Mouse (Mus musculus) common myeloid progenitor, adult 5-6 weeks (primary cell): ENCODE measurements around the gene Mief1. TPM values are rescaled to one million over a fixed set of nuclear protein-coding genes. Genes with fewer than 3 reads are reported as not detected.

ENCODE experiments used
- ATAC-seq: replicated peaks from 2 replicates; pipeline ENCODE4 v1.8.0; 2016; ENCODE audit warnings: low read depth, mild to moderate bottlenecking, moderate TSS enrichment, inconsistent platforms; ENCODE audit not compliant: poor library complexity, severe bottlenecking
- total RNA-seq: library from RNA; stranded (forward); fragments of 200-1000, 187-1606 nt; gene quantifications from 2 replicates; pipeline ENCODE4 v1.2.3, GENCODE M21; 2017

Mief1 gene
- total RNA-seq, 1 experiment from 2014 or later: 25.1 TPM

- ATAC-seq: no peak
Measured at GRCm38 (mm10) chr15:80259406-80260045, 25.7 kb downstream of the Mief1 start.

DNA sequence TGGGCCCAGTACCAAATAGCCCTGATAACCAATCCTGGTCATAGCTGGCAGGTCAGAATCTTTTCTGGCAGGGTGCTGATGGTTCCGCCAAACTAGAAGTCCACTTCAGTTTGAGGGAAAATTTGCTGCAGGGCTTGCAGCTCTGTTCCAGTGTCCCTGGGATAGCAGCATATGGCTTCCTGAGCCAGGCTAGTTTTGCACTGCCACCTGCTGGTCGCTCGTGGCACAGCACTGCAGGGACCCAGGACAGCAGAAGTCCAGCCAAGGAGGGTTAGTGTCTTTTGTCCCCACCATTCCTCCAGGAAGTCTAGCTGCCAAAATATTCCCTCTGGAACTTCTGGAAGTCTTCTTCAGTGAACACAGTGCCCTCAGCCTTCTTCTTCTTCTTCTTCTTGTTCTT is 26.9 kb downstream of the Mief1 start:
- no peak; the same call in 1 of the 2 replicates for ATAC-seq

GRCm38 (mm10) chr15:80261100-80261499 is 27.3 kb downstream of the Mief1 start:
- ATAC-seq: no peak

GRCm38 (mm10) chr15:80263610-80264575 is 30.1 kb downstream of the Mief1 start, which contains the start of gene Rps19bp1:
Gene Rps19bp1 (minus strand): TSS chr15:80264315.
- ATAC-seq: peak; percentile 96

DNA sequence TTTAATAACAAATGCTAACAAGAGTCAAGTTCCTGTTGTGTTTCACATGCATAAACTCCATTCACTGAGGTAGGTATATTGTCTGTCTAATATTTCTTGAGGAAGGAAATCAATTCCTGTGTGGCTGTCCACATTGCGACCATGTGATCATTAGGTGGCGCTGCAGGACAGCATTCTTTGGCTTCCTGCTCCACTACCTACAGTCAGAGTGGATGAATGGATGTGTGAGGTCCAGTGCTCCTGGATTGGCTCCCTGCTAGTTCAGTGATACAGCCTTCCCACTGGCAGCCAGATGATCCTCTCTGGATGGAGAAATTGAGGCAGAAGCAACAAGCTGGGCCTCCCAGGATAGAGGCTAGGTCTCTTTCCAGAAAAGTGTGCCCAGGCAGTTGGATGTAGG is 32.5 kb downstream of the Mief1 start:
- ATAC-seq: peak; percentile 75

DNA sequence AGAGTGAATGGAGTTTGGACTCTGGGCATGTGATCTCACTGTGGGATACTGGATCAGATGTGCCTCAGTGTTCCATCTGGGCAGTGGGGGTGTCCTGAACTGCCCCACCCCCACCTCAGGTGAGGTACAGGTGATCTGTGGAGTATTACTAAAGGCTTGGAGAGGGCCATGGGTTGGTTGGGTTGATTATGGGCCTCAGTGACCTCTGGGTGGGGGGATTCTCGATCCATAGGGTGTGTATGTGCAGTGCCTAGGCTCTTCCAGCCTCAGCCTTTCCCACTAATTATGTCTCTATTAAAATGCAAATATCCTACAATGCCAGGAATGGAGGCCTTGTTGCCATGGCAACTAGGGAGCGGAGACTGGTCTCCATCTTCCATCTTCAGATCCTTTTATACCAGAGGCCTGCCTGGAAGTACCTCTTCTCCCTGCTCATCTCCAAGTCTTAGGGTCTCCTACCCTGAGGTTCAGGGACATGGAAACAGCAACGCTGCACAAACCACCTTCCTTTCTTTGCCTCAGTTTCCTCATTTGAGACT is 38.1 kb downstream of the Mief1 start:
- ATAC-seq: no peak

- ATAC-seq: no peak
Measured at GRCm38 (mm10) chr15:80277107-80277506, 43.3 kb downstream of the Mief1 start.

- ATAC-seq: peak; percentile 72; the same call in 1 of the 2 replicates
Measured at GRCm38 (mm10) chr15:80277625-80278024, 43.8 kb downstream of the Mief1 start.

- no peak for ATAC-seq
Measured at GRCm38 (mm10) chr15:80278121-80278759, 44.4 kb downstream of the Mief1 start.

DNA sequence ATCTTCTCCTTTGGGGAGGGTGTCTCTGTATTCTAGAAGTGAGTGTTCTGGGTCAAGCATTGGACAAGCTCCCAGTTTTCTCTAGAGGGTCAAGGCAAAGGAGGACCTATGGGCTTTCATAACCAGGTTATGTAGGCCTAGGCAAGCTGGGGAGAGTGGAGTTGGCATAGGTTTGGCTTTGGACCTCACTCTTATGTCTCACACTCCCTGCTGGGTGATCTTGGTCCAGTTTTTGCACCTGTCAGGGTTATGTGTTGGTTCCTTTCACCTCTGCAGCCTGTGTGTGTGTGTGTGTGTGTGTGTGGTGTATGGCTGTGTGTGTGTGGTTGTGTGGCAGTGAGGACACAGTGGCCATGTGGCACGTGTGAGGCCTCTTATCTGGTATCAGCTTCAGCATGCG is 45.2 kb downstream of the Mief1 start:
- ATAC-seq: no peak

DNA sequence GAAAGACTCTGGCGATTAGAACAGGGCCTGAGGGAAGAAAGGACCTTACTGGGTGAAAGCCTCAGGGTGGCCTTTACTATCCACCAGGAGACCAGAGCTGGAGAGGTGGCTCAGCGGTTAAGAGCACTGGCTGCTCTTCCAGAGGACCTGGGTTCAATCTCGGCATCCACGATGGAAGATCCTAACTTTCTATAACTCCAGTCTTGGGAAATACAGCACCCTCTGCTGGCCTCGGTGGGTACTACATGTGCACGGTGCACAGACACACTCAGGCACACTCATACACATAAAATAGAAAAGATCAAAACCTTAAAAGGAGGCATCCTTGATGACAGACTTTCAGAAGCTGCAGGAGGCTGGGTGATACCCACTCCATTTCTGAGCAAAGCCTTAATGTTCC is 46.8 kb downstream of the Mief1 start:
- ATAC-seq: peak; percentile 80

DNA sequence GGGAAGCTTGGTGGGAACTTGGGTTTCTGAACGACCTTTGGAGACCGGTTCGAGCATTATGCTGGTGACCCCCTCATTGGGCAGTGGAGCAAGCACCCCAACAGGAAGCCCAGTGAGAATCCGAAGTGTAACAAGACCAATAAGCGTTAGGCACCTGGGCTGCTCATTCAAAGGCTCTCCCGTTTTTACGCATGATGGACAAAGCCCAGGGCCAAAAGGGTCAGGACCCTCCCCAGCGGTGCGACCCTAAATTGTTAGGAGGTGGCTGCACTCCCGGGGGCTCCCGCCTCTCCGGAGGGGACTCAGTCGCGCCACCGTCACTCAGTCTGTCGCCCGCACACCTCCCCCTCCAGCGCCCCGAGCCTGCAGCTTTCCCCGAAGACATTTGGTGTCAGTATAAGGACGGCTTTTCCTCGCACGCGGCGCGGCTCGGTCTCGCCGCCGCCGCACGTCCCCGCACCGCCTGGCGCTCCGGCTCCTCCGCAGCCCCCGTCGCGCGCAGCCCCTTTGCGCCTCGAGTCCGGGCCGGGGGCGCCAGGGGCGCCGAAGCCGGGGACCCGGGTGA is 53.1 kb downstream of the Mief1 start, which contains the start of gene Cacna1i:
Gene Cacna1i, plus strand, starts transcription at position 388 of the 565 bp plus-strand sequence.
- ATAC-seq: no peak

DNA sequence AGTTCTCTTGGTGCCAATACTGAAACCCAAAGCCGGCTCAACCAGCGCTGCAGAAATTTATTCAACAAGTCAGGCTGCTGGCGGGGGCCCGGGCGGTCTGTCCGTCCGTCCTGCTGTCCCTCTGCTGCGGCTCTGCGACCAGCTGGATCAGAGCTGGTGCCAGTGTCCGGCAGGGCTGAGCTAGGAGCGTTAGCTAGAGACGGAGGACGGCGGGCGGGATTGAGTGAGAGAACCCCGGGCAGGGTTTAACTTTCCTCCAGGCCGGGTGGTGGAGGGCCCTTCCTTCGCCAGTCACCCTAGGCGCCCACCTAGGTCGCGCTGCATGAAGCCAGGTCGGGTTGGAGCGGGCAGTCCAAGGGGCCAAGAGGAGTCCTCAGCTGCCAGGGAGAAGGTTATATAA is 54.2 kb downstream of the Mief1 start:
- no peak for ATAC-seq

GRCm38 (mm10) chr15:80289436-80289835 is 55.6 kb downstream of the Mief1 start:
- ATAC-seq: peak; percentile 95

DNA sequence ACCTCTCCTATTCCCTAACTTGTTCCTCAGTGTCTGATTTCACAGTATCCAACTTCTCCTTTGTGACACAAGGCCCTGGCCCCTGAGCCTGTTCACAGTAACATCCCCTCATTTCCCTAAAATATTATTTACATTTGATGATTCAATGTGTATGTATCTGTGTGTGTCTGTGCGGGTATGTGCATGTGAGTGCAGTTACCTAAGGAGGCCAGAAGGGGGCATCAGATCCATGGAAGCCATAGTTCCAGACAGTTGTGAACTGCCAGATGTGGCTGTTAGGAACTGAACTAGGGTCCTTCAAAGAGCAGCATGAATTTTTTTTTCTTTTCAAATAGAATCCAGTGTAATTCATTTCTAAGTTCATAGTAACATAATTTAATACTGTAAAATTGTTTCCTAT is 63.3 kb downstream of the Mief1 start:
- no peak for ATAC-seq

Other genes with a start within 250 kb of the Mief1 start
- 0.10 and 0.82 TPM in 2 replicates for gene Pdgfb, start 219.0 kb upstream of the Mief1 start, total RNA-seq
- 4.8 and 6.1 TPM in 2 replicates for gene Syngr1, start 142.7 kb upstream of the Mief1 start, total RNA-seq
- 2,920 and 3,083 TPM in 2 replicates for gene Rpl3, start 142.2 kb upstream of the Mief1 start, total RNA-seq
- 10.6 and 19.9 TPM in 2 replicates for gene Tab1, start 100.9 kb upstream of the Mief1 start, total RNA-seq
- not detected in 2 replicates for gene Mgat3, start 60.3 kb upstream of the Mief1 start, total RNA-seq
- gene AC140267.1, start 1.8 kb downstream of the Mief1 start, total RNA-seq: not detected in 2 replicates
- 363 and 374 TPM in 2 replicates for gene Atf4, start 21.2 kb downstream of the Mief1 start, total RNA-seq
- gene Rps19bp1, start 30.3 kb downstream of the Mief1 start, total RNA-seq: 19.2 and 24.3 TPM in 2 replicates
- gene Cacna1i, start 53.2 kb downstream of the Mief1 start, total RNA-seq: not detected in 2 replicates